In genomic region chr7:133484430-133484841, GRCm38 (mm10) we compare ENCODE assay signal across 11 mouse cellular contexts.
A peak's percentile ranks its signal among the peaks of the same experiment; 100 is the strongest.
DNase-seq lines count a peak whose midpoint lies in the region.
"Had no signal": no experiment of that assay in that cellular context is flagged by ENCODE, and none has a peak within 500 bp of the region (broad histone marks: within the 10 kb centered on the region; RNA-seq: fewer than 3 reads in every experiment).

No protein-coding gene starts in this region.

- intact Hi-C loops in left cerebral cortex, postnatal 10 days (cut with DNase I) = no loop called here

- peak; percentile 46 for DNase-seq in adrenal gland, postnatal 14 days
- DNase-seq in adrenal gland, postnatal 36 days = no peak
- DNase-seq in layer of hippocampus, adult 8-10 months (ENCODE audit: low spot score in 2 of 2) = peak; percentile 59 to 63
- DNase-seq in left cerebral cortex, postnatal 10 days (ENCODE audit: extremely low spot score in 1 of 2, low spot score in 2 of 2) = peak; percentile 34 to 47
- DNase-seq in right cerebral cortex, postnatal 25 days = peak; percentile 34
- no peak for DNase-seq in heart, adult 8-10 months (ENCODE audit: low spot score)
- no peak for DNase-seq in embryo, embryonic 9.5 days (ENCODE audit: extremely low spot score)
- DNase-seq in lung, postnatal 4 days = no peak
- DNase-seq: gastrocnemius, postnatal 25 days; liver; lung, adult 2 months had no signal

Comparison
In these comparisons a context has a peak if more than half of its experiments do, and no peak if none do; other contexts are left out.
1. DNase-seq: peak in adrenal gland, postnatal 14 days (single experiment), layer of hippocampus, adult 8-10 months (2 of 2), left cerebral cortex, postnatal 10 days (2 of 2) and right cerebral cortex, postnatal 25 days (single experiment); none in adrenal gland, postnatal 36 days (0 of 2), heart, adult 8-10 months (single experiment), embryo, embryonic 9.5 days (single experiment) and lung, postnatal 4 days (0 of 2).